Mouse (Mus musculus) bone marrow, adult 2 months (tissue): ENCODE data around the gene Kctd15.

Source experiments
- CTCF ChIP-seq: fragments of 200-500 bp; IDR thresholded peaks from 2 replicates; pipeline ENCODE4 v1.5.1; 2011; ENCODE audit warnings: low read length, control low read depth; ENCODE audit not compliant: control insufficient read depth, insufficient read depth
- POLR2A ChIP-seq: fragments of 200-500 bp; IDR thresholded peaks from 2 replicates; pipeline ENCODE4 v1.6.1; 2011; ENCODE audit warnings: low read depth, mild to moderate bottlenecking, control low read depth, low read length, borderline replicate concordance; ENCODE audit not compliant: control insufficient read depth

GRCm38 (mm10) chr7:34685801-34686200 is 29.3 kb upstream of the Kctd15 start:
- TF ChIP-seq CTCF (no peak), POLR2A (no peak)
